Mouse (Mus musculus): Measurements from ENCODE around the gene Wnt2b. TPM values are rescaled to one million over a fixed set of nuclear protein-coding genes. Genes with fewer than 3 reads are reported as not detected.
A peak's percentile ranks its signal among the peaks of the same experiment; 100 is the strongest.

Gene Wnt2b
- 10 to 100 TPM in 1 of 2 experiments, 1 to 10 TPM in 1; 9.8 to 11.0 TPM for total RNA-seq (2021)
- long read RNA-seq, experiment 1 = 0 reads
- long read RNA-seq, experiment 2 = 0 reads

GRCm38 (mm10) chr3:104961066-104962059 lies at the start of gene Wnt2b:
Gene Wnt2b, minus strand, starts transcription at chr3:104961921.
- peak; percentile 59 for DNase-seq

GRCm38 (mm10) chr3:105010681-105011339 lies 49.1 kb upstream of the Wnt2b start:
- DNase-seq = no peak

- DNase-seq = no peak
Measured at GRCm38 (mm10) chr3:105008070-105008469, 46.3 kb upstream of the Wnt2b start.

- no peak for DNase-seq
Measured at GRCm38 (mm10) chr3:105006101-105006500, 44.4 kb upstream of the Wnt2b start.

- DNase-seq = no peak
Measured at GRCm38 (mm10) chr3:105005561-105006065, 43.9 kb upstream of the Wnt2b start.

GRCm38 (mm10) chr3:105005011-105005410 lies 43.3 kb upstream of the Wnt2b start:
- DNase-seq = no peak

GRCm38 (mm10) chr3:105003960-105004463 lies 42.3 kb upstream of the Wnt2b start:
- no peak for DNase-seq

GRCm38 (mm10) chr3:105001374-105001773 lies 39.7 kb upstream of the Wnt2b start:
- DNase-seq = no peak

- DNase-seq = peak; percentile 56
Measured at GRCm38 (mm10) chr3:105000561-105000960, 38.8 kb upstream of the Wnt2b start.

GRCm38 (mm10) chr3:104997563-104997962 lies 35.8 kb upstream of the Wnt2b start:
- DNase-seq = no peak

- DNase-seq = no peak
Measured at GRCm38 (mm10) chr3:104995707-104996106, 34.0 kb upstream of the Wnt2b start.

- DNase-seq = no peak
Measured at GRCm38 (mm10) chr3:104994415-104994841, 32.7 kb upstream of the Wnt2b start.

- peak; percentile 53 for DNase-seq
Measured at GRCm38 (mm10) chr3:104993800-104994199, 32.1 kb upstream of the Wnt2b start.

- peak; percentile 96 for DNase-seq
Measured at GRCm38 (mm10) chr3:104992709-104993388, 31.1 kb upstream of the Wnt2b start.

- DNase-seq = no peak
Measured at GRCm38 (mm10) chr3:104991703-104992102, 30.0 kb upstream of the Wnt2b start.

- no peak for DNase-seq
Measured at GRCm38 (mm10) chr3:104987884-104988283, 26.2 kb upstream of the Wnt2b start.

- no peak for DNase-seq
Measured at GRCm38 (mm10) chr3:104979735-104980134, 18.0 kb upstream of the Wnt2b start.

GRCm38 (mm10) chr3:104967548-104968300 lies 6.0 kb upstream of the Wnt2b start:
- peak; percentile 96 for DNase-seq

GRCm38 (mm10) chr3:104965991-104966554 lies 4.4 kb upstream of the Wnt2b start:
- DNase-seq = no peak

GRCm38 (mm10) chr3:104965070-104965855 lies 3.5 kb upstream of the Wnt2b start:
- no peak for DNase-seq
